Mouse (Mus musculus) liver, embryonic 14.5 days (tissue): ENCODE measurements around the gene Hint1. TPM values are rescaled to one million over a fixed set of nuclear protein-coding genes. Genes with fewer than 3 reads are reported as not detected.

Source experiments
- ATAC-seq: fragments of 200-750 bp; cut with Nextera tagmentation; 2 replicates; pipeline ENCODE4 v1.8.0; 2017; ENCODE audit warnings: moderate number of reproducible peaks, mild to moderate bottlenecking, moderate library complexity; ENCODE audit not compliant: insufficient read depth
- DNase-seq, 3 experiments: peaks; one replicate each; pipeline ENCODE4 v3.0.0-alpha.2; 2012 to 2013; ENCODE audit warnings: low read depth in 3 of 3, low spot score in 3 of 3
- H3K27ac ChIP-seq: fragments of 300-500 bp; sonication (generic); 2 replicates; pipeline ENCODE4 v1.5.1; 2014; ENCODE audit warnings: moderate library complexity, mild to moderate bottlenecking, control low read depth, inconsistent platforms
- H3K27me3 ChIP-seq: fragments of 300-500 bp; sonication (generic); 2 replicates; pipeline ENCODE4 v1.6.1; 2014; ENCODE audit warnings: mild to moderate bottlenecking, low read length, moderate library complexity; ENCODE audit not compliant: control insufficient read depth, insufficient read depth
- H3K36me3 ChIP-seq: fragments of 300-500 bp; sonication (generic); replicated peaks from 2 replicates; pipeline ENCODE4 v1.6.1; 2014; ENCODE audit warnings: low read depth; ENCODE audit not compliant: control insufficient read depth, insufficient read depth
- H3K4me1 ChIP-seq, 2 experiments: fragments of 200-500 bp in 1 of 2; fragments of 300-500 bp in 1 of 2; sonication (generic) in 1 of 2; replicated peaks; 2 replicates each; pipeline ENCODE4 v1.6.1; 2012 to 2014; ENCODE audit warnings: antibody characterized with exemption in 1 of 2, inconsistent platforms in 1 of 2, low read length in 1 of 2; ENCODE audit not compliant: control insufficient read depth in 2 of 2, insufficient read depth in 2 of 2
- H3K4me2 ChIP-seq: fragments of 300-500 bp; sonication (generic); 2 replicates; pipeline ENCODE4 v1.6.1; 2014; ENCODE audit warnings: low read depth, mild to moderate bottlenecking, control low read depth, moderate library complexity
- H3K4me3 ChIP-seq, 2 experiments: fragments of 200-500 bp in 1 of 2; fragments of 300-500 bp in 1 of 2; sonication (generic) in 1 of 2; 2 replicates each; pipeline ENCODE4 v1.5.1; 2012 to 2014; ENCODE audit warnings: low read depth in 2 of 2, low read length in 2 of 2, mild to moderate bottlenecking in 2 of 2, control low read depth in 1 of 2, inconsistent platforms in 1 of 2, moderate library complexity in 1 of 2; ENCODE audit not compliant: insufficient read depth in 1 of 2
- H3K9ac ChIP-seq: fragments of 300-500 bp; sonication (generic); replicated peaks from 2 replicates; pipeline ENCODE4 v1.6.1; 2014; ENCODE audit warnings: mild to moderate bottlenecking, control low read depth, moderate library complexity
- H3K9me3 ChIP-seq: fragments of 300-500 bp; sonication (generic); 2 replicates; pipeline ENCODE4 v1.6.1; 2016; ENCODE audit warnings: low read length, mixed read lengths; ENCODE audit not compliant: control insufficient read depth
- CTCF ChIP-seq: IDR thresholded peaks from 2 replicates; pipeline ENCODE4 v1.5.1; 2016; ENCODE audit warnings: antibody characterized with exemption, low read depth, control low read depth
- EP300 ChIP-seq: IDR thresholded peaks from 2 replicates; pipeline ENCODE4 v1.6.1; 2016; ENCODE audit warnings: antibody characterized with exemption, low read depth
- WGBS: fragments of 180-500 bp; shearing (Covaris S2); extraction: QIAGEN DNeasy Blood & Tissue Kit; methylation state at CpG from one replicate; pipeline ENCODE4 v1.1.7; 2014; ENCODE audit not compliant: insufficient replicate concordance; 5-methylcytosine and 5-hydroxymethylcytosine counted together
- polyA plus RNA-seq, 2 experiments: library from polyadenylated mRNA; depleted of rRNA in 1 of 2; stranded (reverse) in 1 of 2; unstranded in 1 of 2; fragments of >200 nt; fragmentation: Nextera tagmentation in 1 of 2; extraction: Ambion mirVana in 1 of 2; gene quantifications; 2 replicates each; pipeline versions ENCODE4 v1.2.1 to v1.2.3; 2012 to 2014

Hint1 gene
- polyA plus RNA-seq, 2 experiments, result 330 to 509 TPM

DNA sequence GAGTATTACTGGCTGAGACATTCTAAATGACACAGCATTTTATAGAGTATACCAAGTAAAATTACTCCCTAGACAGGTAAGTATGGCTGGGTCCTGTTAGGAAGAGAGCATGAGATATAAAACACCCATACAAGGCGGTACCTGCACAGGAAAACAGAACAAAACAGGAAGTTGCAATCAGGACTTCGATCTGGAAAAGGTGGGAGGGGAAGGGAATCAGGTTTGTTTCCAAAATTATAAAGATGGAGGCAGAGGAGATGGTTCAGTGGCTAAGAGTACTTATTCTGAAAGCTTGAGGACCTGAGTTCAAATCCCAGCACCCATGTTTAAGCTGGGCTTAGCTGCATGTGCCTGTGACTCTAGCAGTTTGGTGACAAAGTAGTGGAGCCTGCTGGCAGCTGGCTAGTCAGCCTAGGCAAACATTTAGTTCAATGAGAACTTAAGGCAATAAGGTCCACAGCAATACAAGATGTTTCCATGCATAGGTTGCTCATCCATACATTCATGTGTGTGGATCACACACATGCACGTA, 1.8 kb downstream of the Hint1 start:
- H3K9ac ChIP-seq, result no peak overlapping the region
- ATAC-seq (no peak), DNase-seq (no peak)
- WGBS, result 56% methylated on average over 3 of the region's 3 CpGs
- peak overlapping the region; percentile 81 for H3K4me2 ChIP-seq
- H3K27me3 ChIP-seq, result no peaks in the 10 kb centered on the region
- H3K9me3 ChIP-seq, result no peaks in the 10 kb centered on the region
- TF ChIP-seq CTCF (no peak), EP300 (no peak)
- peaks cover 23% of the 10 kb centered on the region for H3K36me3 ChIP-seq
- peak overlapping the region in 1 of 2 experiments; percentile 78; a peak in 1 of 4 replicates for H3K4me3 ChIP-seq
- peak overlapping the region; percentile 8 for H3K27ac ChIP-seq
- H3K4me1 ChIP-seq, result peaks cover 9 to 27% of the 10 kb centered on the region in 2 experiments

DNA sequence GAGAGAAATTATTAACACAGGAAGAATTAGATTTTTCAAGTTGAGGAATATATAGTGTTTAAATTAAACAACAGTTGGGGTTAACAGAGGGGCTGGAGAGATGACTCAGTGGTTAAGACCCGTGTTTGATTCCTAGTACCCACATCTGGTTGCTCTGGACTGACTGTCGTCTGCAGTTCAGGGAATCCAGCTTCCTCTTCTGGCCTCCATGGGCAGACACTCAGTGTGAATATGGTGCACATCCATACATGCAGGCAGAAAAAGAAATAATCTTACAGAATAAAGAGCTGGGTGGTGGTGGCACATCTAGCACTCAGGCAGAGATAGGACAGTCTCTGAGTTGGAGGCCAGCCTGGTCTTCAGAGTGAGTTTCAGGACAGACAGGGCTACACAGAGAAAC, 2.3 kb downstream of the Hint1 start:
- no peak overlapping the region for H3K9ac ChIP-seq
- peak overlapping the region; percentile 26; the same call in 1 of the 2 replicates for H3K27ac ChIP-seq
- 28% methylated on average over 2 of the region's 2 CpGs for WGBS
- peak overlapping the region in 1 of 2 experiments; percentile 10; a peak in 1 of 4 replicates for H3K4me3 ChIP-seq
- H3K4me1 ChIP-seq, result peaks cover 9 to 27% of the 10 kb centered on the region in 2 experiments
- ATAC-seq (no peak), DNase-seq (no peak)
- H3K9me3 ChIP-seq, result no peaks in the 10 kb centered on the region
- TF ChIP-seq EP300 (no peak), CTCF (no peak)
- H3K27me3 ChIP-seq, result no peaks in the 10 kb centered on the region
- peaks cover 23% of the 10 kb centered on the region for H3K36me3 ChIP-seq
- peak overlapping the region; percentile 81 for H3K4me2 ChIP-seq

DNA sequence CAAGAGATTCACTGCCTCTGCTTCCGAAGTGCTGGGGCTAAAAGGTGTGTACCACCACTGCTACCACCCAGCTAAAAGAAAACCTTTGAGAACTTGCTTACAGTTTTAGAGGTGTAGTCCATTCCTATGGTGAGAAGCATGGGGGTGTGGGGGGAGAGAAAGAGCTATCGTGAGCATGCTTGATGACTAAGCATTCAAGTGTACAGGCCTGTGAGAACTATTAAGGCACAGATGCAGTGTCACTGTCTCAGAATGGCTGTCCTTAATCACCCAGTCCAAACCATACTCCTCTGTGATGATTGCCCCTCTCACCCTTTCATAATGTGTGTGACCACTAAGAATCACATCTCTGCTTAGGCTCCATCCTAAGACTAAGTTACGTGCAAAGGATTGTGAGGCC, 3.1 kb downstream of the Hint1 start:
- H3K36me3 ChIP-seq, result peaks cover 26% of the 10 kb centered on the region
- no peak for ATAC-seq
- peak overlapping the region; percentile 38; the same call in 1 of the 2 replicates for H3K4me2 ChIP-seq

DNA sequence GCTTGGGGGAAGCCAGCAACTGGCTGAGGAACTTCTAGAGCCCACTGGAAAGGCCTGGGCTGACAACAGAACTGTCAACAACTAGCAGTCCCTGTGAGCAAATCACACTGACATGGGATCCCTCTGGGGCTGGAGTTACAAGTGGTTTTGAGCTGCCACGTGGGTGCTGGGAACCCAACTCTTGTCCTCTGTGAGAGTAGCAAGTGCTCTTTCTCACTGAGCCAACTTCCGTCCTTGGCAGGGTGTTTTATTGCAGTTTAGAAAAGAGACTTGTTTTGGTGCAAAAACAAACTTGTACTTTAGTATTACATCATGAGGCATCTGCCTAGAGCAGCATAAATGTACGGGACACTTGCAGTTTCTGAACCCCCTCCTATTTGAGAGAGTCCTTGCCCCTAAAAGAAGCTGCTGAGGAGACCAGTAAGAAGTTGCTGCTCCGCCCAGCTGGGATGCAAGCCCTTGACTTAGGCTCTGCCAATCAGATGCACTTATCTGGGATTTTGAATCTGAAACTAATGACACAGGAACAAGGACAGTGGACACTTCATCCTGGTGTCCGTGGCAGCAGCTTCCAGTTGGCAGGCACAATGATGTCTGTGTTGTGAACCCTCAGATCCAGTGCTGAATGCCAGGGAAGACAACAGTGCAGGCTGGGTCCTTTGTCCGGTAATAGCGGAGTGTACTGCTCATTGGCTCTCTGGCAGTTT, 5.8 kb downstream of the Hint1 start:
- 73% methylated on average over 7 of the region's 7 CpGs for WGBS
- peaks cover 26% of the 10 kb centered on the region for H3K36me3 ChIP-seq

More for the DNA sequence above, 3.1 kb downstream of the Hint1 start:
- 70% methylated on average over 3 of the region's 3 CpGs for WGBS
- TF ChIP-seq CTCF (no peak), EP300 (no peak)
- H3K4me3 ChIP-seq, result no peak overlapping the region
- H3K4me1 ChIP-seq, result peaks cover 9 to 27% of the 10 kb centered on the region in 2 experiments
- DNase-seq, result no peak
- H3K27ac ChIP-seq, result peak overlapping the region; percentile 26
- no peaks in the 10 kb centered on the region for H3K9me3 ChIP-seq
- H3K27me3 ChIP-seq, result no peaks in the 10 kb centered on the region
- peak overlapping the region; percentile 14 for H3K9ac ChIP-seq

DNA sequence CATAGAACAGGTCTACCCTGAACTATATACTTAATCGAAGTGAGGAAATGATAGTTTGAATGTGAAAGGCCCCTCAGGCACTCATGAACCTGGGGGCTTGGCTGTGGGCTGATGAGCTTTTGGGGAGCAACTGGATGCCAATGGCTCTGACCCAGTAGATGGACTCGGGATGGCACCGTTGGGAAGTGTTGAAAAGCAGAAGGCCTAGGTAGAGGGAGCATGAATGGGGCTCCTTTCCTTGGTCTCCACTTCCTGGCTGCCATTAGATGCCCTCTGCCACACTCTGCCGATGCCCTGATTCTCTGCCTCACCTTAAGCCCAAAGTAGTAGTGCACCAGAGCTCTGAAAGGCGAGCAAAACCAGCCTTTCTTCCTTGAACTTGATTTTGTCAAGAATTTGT, 9.8 kb downstream of the Hint1 start:
- peaks cover 0 to 7% of the 10 kb centered on the region in 2 experiments; a peak in 1 of 4 replicates for H3K4me1 ChIP-seq
- WGBS, result 62% methylated on average over 5 of the region's 5 CpGs
- H3K4me3 ChIP-seq, result no peak overlapping the region
- H3K27me3 ChIP-seq, result no peaks in the 10 kb centered on the region
- H3K4me2 ChIP-seq, result no peak overlapping the region
- no peak for ATAC-seq
- peaks cover 14% of the 10 kb centered on the region for H3K36me3 ChIP-seq
- no peak overlapping the region for H3K27ac ChIP-seq
- no peaks in the 10 kb centered on the region for H3K9me3 ChIP-seq
- TF ChIP-seq EP300, result no peak
- no peak for TF ChIP-seq CTCF
- DNase-seq, result no peak
- H3K9ac ChIP-seq, result no peak overlapping the region

More for the DNA sequence above, 5.8 kb downstream of the Hint1 start:
- Histone ChIP-seq H3K4me3 (no peak overlapping the region), H3K27ac (no peak overlapping the region), H3K9me3 (no peaks in the 10 kb centered on the region), H3K4me1 (peaks cover 9 to 19% of the 10 kb centered on the region in 2 experiments), H3K4me2 (no peak overlapping the region), H3K9ac (no peak overlapping the region), H3K27me3 (no peaks in the 10 kb centered on the region)
- ATAC-seq (no peak), DNase-seq (no peak)
- TF ChIP-seq CTCF (no peak), EP300 (no peak)
